Mouse (Mus musculus) G1E (cell line): ENCODE results near the gene Pcca.

ENCODE experiments used
- CTCF ChIP-seq: IDR thresholded peaks from 2 replicates; pipeline ENCODE4 v1.5.1; 2012; ENCODE audit warnings: low read depth, low read length, inconsistent platforms, mixed read lengths
- GATA1 ChIP-seq: IDR thresholded peaks from 2 replicates; pipeline ENCODE4 v1.6.1; 2012; ENCODE audit warnings: borderline replicate concordance, low read length, inconsistent platforms, mixed read lengths
- TAL1 ChIP-seq: conservative IDR thresholded peaks from 2 replicates; pipeline ENCODE4 v1.6.1; 2012; ENCODE audit warnings: low read depth, low read length, inconsistent platforms, mixed read lengths

DNA sequence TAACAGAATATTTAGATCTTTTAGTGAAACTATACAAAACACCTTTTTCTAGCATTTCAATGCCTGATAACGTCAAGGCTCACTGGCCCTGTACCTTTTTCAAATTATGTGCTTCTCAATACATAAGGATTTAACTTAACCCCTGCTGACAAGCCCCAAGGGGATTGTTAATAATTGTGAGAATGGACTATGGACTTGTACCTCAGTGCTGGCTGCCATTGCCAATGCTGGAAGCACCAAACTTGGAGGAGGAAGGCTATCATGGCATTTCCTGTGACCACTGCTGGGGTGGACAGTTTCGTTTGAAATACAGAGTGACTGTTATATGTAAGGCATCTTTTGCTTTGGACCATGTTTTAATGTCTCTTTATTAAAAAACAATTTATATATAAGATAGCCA, 68.6 kb downstream of the Pcca start:
- TF ChIP-seq GATA1 = no peak
- TF ChIP-seq CTCF = no peak
- no peak for TF ChIP-seq TAL1
